Mouse (Mus musculus) heart, postnatal 10 days (tissue): ENCODE measurements around the gene Tesk2. TPM values are rescaled to one million over a fixed set of nuclear protein-coding genes. Genes with fewer than 3 reads are reported as not detected.

Source experiments
- DNase-seq, 2 experiments: peaks; one replicate each; pipeline ENCODE4 v3.0.0; 2021
- intact Hi-C: fragments of 180-260 bp; cut with DNase I; formaldehyde crosslinking; loops from one replicate; pipeline ENCODE4 v1.15.1; 2025
- total RNA-seq, 2 experiments: library from RNA; stranded (reverse); gene quantifications; 2 replicates each; pipeline ENCODE4 v1.2.3; 2021

Gene Tesk2
- total RNA-seq, 2 experiments from 2014 or later, result 1.7 to 2.1 TPM

DNA sequence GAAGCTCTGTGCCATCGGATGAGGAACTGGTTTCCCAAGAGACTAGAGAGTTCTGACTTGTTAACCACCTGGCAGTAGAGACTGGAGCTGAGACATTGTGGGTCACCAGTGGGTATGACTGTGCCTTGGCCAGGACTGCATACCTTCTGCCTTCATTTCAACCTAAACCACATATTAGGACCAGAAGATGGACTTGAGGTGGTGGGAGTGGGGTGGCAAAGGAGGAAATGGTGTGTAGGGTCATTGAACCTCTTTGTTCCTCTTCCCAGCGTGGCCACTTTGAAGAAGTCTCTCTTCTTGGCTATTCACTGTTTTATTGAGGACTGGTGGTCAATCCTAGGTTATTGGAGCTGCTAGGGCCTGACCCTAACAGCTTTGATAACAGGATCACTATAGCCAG lies 60.6 kb downstream of the Tesk2 start:
- DNase-seq, result no peak
- intact Hi-C loops, result no loop called here

DNA sequence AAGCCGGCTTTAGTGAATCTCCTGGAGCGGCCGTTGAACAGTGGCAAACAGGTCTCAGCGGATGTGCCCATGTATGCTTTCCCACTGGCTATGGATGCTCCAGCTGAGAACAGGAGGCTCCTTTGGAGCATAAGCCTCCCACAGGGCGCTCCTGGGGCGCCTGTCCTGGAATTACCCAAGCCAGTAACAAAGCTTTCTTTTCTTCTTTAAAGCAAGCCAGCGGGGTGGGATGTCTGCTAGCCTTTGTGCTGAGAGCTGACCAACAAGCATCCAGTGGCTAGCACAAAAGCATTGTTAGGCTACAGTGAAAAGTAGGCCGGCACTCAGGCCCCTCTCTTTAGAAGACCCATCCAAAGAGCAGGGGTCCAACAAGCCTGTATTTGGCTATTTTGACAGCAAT lies 61.4 kb downstream of the Tesk2 start:
- intact Hi-C loops, result no loop called here
- no peak for DNase-seq

DNA sequence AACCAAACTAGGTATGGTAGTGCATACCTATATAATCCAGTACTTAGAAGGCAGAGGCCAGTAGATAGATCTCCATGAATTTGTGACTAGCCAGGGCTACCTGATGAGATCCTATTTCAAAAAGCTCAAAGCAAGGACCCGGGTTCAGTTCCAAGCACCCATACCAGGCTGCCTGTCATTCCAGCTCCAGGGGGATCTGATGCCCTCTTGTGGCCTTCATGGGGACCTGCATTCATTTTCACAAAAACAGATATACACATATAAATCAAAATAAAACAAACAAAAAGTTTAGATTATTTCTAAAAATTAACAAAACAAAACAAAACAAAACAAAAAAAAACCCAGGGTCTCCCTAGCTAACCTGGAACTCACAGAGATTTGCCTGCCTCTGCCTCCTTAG lies 65.8 kb downstream of the Tesk2 start:
- intact Hi-C loops, result no loop called here
- DNase-seq, result no peak

DNA sequence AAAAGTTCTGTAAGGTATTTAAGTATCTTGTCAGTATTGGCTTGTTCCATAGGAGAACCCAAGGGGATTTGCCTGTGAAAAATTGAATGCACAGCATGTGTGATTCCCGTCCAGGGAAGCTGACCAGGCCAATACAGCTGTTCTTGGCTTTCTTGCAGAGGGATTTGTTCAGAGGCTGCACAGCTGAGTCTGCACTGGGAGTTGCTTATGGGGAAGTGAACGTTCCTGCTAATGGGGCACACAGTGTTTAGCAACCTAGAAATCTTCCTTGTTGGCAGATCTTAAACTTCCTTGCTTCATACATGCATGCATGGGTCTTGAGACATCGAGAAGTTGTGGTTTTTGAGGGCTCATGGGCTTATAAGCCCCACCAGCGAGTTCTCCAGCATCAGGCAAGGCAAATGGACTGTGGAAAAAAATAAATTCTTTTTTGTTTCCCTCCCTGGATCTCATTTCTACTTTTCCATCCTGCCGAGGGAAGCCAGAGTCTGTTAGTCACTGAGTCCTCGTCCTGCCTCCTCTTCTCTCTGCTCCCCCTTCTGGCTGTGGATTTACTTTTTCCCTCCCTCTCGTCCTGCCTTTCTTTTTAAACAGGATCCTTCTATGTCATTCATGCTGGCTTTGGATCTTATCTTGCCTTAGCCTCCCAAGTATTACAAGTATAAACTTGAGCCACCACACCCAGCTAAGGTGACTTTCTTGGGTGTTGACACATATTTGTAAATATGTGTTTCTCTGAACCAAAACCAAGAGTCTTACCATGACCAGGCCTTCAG lies 67.4 kb downstream of the Tesk2 start:
- intact Hi-C loops, result no loop called here
- DNase-seq, result peak; percentile 30 to 38

DNA sequence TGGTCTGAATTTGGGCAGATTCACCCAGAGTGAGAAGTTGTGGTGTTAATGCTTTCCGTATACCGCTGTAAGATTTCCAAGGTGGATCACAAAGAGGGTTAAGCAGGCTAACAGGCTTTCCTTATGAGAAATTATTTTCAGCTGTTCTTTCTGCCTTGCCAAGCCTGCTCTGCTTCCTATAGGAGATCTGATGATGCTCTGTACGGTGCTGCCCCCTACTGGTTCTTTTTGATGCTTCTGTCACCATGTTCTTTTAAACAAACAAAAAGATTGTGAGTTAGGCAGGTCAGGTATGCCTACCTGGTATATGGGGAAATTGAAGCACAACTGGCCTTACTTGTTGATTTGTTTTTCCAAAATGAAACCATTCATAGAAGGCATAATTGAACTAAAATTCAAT lies 68.2 kb downstream of the Tesk2 start:
- intact Hi-C loops, result loop anchor here (1.0 kb wide), 1 partner anchor 70 kb away; no protein-coding TSS in a partner anchor
- peak; percentile 85 to 91 for DNase-seq

DNA sequence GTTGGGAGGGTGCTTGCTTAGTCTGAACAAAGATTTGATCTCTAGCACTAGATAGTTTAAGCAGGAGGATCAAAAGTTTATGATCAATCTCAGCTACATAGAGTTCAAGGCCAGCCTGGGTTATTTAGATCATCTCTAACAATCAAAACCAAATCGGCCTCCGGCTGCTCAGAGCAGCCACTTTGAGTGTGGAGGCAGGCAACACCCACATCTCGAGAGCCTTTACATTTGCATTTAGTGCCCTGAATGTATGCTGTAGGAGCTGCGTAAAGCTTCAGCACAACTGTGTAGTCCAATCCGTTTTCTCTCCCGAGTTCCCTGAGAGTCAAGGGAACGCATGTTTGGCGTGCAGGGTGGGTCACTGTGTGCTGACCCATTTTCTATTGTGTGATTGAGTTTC lies 71.7 kb downstream of the Tesk2 start:
- intact Hi-C loops, result no loop called here

DNA sequence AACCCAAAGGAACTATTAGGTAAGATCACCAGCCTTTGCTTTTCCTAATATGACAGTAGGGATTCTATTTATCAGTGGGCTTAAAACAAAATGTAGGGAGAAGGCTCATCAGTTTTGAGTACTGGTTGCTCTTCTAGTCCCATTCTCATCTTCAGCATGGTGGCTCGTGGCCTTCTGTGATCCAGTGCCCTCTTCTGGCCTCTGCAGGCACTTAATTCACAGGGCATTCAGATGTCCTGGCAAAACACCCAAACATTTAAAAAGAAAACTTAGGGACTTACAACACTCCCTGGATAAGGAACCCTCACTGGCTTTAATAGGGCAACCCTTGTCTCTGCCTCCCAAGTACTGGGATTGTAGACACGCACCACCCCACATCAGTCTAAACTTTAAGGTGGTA lies 73.5 kb downstream of the Tesk2 start:
- intact Hi-C loops, result no loop called here
- no peak for DNase-seq

More for the DNA sequence above, 71.7 kb downstream of the Tesk2 start:
- no peak for DNase-seq

DNA sequence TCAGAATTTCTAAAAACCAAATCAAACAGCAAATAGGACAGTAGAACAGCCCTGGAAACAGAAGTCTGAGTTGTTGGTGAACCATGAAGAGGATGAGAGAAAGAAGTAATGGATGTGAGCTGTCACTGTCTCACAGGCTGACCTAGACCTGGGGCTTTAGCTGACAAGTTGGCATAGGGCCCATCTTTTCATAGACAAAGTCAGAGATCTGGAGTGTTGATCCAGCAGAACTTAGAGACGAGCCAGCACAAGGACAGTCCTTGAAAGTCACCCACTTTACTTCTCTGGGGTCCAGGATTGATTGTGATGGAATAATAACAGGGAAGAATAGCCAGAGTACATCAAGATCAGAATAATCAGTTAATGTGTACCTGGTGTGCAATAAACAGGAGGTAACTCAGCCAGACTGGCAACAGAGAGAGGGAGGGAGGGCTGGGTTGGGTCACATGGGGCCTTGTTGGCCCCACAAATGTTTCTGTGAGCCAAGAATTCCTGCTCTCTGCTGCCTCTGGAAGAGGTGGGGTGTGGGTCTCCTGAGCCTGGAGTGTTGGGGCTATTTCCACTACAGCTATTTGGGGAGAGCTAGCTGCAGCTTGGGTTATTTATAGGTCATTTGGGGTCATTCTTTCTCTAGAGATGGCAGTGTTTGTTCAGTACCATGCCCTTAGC lies 75.8 kb downstream of the Tesk2 start:
- peak; percentile 75 to 76 for DNase-seq
- intact Hi-C loops, result no loop called here

DNA sequence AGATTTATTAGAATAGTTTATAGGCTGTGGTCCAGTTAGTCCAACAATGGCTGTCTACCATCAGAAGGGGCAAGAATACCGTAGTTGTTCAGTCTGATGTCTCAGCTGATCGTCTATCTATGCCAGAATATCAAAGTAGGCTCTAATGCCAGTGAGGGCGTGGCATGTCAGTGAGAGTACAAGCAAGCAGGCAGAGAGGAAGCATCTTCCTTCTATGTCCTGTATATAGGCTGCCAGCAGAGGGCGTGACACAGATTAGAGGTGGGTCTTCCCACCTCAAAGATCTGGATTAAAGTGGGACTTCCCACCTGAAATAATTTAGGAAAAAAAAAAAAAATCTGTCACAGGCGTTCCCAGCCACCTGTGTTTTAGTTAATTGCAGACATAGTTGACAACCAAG lies 79.2 kb downstream of the Tesk2 start:
- intact Hi-C loops, result no loop called here
- DNase-seq, result no peak

DNA sequence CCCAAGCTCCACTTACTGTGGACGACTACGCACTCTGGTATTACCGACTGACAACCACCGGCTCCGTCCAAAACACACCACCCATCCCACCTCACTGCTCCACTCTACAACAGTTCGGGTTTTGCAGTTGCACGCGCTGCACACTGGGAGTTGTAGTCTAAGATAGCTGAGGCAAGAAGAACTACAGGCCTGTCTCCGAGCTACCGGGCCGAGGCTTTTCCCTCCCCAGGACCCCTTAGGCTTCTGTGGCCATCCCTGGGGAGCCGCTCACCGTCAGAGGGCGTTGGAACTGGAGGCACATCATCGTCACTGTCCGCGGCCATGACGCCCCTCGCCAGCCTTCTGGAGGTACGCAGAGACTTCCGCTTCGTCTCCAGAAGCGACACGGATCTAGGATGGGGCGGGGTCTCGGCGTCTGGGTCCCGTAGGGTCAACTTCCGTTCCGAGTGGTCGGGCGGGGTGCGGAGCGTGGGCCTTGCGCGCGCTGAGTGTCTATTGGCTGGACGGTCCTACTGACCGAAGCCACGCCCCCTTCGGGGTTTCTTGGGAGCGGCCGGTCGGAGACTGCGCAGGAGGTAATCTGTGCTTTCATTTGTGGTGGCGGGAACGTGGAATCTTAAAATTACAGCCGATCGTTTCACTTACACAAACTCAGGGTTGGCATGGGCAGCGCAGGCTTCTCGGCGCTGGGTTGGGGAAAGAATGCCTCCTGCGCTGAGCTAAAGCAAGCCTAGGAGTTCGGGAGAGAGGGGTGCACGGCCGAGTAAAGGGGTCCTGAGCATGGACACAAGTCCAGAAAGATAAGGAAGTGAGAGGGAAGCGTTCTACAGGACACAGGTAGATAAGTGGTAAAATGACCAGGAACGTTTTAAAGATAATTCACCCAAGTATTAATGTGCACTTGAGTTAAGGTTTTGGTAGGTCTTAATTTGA lies 86.7 kb downstream of the Tesk2 start, which contains the start of the genes Toe1 and Mutyh:
Gene Toe1, minus strand, starts transcription at position 444 of the 933 bp plus-strand sequence.
Gene Mutyh, plus strand, starts transcription at position 527 of the 933 bp plus-strand sequence.
- DNase-seq, result peak; percentile 95 to 96
- intact Hi-C loops, result no loop called here

DNA sequence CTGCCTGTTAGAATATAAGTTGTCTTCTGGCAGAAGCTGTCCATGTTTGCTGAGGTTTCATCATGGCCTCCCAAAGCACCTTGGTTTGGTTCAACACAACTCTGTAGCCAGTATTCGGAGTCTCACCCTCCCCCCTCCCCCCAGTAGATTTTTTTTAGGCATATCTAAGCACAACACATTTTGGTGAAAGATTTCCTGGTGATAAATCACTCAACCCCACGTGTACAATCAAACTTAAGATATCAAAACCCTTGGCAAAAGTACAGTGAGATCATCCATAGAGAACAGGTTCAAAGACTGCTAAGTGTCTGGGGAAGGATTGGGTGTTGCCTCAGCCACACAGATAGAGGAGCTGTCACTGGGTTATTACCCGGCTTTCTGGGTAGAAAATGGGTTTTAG lies 90.3 kb downstream of the Tesk2 start:
- DNase-seq, result no peak
- intact Hi-C loops, result no loop called here

DNA sequence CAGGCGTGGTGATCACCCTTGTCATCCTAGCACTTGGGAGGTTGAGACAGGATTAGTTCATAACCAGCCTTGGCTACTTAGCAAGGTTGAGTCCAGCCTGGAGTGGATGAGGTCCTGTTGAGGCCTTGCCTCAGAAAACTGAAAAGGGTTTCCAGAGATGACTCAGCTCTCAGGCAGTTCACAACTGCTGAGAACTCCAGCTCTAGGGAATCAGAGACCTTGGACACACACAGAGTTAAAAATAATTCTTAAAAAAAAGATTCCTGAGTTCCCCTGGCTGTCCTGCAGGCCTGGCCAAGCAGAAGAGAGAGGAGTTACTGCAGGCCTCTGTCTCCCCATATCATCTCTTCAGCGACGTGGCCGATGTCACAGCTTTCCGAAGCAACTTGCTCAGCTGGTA lies 94.5 kb downstream of the Tesk2 start:
- intact Hi-C loops, result no loop called here
- no peak for DNase-seq

DNA sequence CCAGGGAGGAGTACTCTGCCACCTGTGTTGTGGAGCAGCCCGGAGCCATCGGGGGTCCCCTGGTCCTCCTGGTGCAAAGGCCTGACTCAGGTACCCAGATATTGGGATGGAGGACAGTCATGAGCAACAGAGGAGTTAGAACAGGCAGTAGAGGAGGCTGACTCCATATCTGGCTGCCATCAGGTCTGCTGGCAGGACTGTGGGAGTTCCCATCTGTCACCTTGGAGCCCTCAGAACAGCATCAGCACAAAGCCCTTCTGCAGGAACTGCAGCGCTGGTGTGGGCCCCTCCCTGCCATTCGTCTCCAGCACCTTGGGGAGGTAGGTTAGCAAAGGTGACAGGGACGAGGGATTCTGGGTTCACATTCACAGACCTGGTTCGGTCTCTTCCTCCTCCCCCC lies 96.7 kb downstream of the Tesk2 start:
- DNase-seq, result no peak
- intact Hi-C loops, result no loop called here

DNA sequence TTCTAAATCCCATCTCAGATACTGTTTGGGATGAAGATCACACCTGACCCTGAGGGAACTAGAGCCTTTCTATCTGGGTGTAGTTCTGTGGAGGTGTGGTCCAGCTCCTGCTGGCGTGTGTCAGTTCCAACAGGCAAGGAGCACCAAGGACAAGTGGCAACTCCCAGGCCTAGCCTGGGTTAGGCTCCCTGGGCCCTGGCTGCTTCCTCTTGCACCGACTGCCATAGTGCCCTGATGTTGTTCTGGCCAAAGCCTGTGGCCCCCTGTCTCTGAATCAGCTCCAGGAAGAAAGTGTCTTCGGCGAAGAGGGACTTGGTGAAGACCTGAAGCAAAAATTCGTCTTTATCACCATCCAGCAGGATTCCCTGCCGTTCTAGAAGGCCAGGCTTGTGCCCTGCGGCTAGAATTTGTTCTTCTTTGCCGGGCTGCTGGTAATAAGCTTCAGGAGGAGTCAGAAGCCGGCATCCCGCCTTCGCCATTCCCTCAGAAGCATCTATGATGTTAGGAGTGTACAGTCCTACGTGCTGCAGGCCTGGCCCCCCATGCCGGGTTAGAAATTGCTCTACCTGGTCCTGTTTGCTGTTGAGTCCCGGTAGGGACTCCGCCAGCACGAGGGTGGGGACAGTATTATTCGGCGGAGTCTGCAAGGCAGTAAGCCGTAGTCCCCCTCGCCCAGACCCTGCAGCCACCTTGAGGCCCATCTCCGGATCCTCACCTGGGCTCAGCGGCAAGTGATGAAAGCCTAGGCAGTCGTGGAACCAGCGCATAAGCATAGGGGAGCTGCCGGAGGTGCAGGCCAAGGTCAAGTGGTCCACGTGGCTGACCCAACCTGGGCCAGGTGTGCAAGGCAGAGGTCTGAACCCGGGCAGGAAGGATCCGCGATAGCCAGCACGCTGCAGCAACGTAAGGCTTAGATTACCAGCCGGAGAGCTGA lies 99.5 kb downstream of the Tesk2 start:
- intact Hi-C loops, result no loop called here
- no peak for DNase-seq

DNA sequence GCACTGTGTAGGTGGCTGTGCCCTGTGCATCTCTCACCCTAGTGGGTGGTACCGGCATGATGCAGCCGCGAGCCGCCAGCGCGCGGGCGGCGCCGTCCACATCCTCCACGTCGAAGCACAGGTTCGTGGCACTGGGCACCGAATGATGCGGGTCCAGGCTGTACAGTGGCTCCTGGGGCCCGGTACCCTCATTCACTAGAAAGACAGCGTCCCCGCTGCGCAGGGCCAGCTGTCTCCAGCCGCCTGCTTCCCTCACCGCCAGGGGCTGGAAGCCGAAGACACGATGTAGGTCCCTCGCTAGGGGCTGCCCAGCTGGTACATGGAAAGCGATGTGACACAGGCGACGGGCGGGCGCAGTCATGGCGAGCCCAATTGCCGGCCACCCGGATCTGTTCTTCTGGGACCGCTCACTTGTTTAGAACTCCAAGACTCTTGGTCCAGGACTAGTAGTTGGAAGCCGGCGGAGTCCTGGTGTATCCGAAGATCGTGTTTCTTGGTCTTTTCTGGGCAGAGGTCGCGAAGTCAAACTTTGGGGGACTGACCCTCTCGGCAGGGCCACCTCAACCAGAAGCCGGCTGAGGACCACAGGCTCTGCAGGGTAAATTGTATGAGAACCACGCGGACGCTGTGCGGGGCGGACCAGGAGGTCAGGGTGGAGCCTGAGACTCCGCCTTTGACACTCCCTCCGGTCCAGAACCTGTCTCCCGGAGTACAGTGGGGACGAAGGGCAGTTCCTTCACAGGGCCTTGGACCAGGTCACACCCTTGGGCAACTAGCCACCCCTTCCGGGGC lies 100.3 kb downstream of the Tesk2 start:
- peak; percentile 86 to 87 for DNase-seq
- intact Hi-C loops, result no loop called here

DNA sequence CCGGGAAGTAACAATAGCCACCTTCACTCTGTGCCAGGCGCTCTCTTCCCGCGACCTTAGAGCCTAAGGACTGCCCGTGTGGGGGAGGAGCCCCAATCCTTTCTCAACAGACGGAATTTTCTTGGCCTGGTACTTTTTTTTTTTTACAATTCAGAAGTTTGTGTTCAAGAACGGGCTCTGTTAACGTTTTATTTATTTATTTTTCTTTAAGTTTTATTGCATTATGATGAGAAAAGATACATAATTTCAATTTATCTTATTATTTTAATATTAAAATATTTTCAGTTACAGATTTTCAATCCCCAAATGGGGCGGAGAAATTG lies 100.9 kb downstream of the Tesk2 start, which contains the start of gene Hpdl:
Gene Hpdl, minus strand, starts transcription at position 14 of the 323 bp plus-strand sequence.
- intact Hi-C loops, result no loop called here

DNA sequence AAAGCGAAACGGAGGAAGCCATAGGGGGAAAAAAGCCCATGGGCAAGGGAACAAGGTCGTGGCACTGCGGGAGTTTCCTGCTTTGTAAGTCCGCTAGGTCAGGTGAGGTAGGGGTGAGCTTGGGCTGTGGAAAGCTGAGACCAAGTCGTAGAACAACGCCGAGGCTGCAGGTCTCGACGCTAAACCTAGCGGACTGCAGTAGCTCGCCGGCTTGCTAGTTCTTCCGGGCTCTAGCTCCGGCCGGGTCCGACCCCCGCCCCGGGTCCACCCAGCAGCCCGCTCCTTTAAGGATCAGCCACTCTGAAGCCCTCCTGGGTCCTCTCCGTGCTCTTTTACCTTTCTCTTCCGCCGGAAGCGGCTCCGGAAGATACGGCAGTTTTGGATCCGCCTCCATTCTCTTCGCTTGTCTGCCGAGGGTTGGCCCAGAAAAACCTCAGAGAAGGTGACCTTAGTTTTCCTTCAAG lies 103.8 kb downstream of the Tesk2 start:
- intact Hi-C loops, result no loop called here
- DNase-seq, result peak; percentile 83 to 84

More for the DNA sequence above, 100.9 kb downstream of the Tesk2 start, which contains the start of gene Hpdl:
- no peak for DNase-seq

DNA sequence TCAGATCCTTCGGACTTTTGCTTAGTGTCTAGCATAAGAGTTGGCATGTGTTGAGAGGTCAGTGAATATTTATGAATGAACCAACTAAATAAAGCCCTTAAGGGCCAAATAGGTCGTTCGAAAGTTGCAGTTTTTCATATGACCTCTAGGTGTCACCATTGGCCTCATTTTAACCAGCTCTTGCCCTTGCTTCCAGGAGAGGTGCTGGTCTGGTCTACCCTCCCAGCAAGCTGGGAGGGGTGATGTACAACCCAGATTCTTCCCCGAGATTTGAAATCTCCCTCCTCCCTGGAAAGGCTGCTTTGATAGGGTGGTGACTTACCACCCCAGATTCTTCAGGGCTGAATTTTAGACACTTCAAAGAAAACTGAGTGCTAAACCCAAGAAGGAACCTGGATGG lies 107.1 kb downstream of the Tesk2 start:
- intact Hi-C loops, result loop anchor here (1.0 to 2.0 kb wide), 2 partner anchors 163 to 313 kb away; no protein-coding TSS in a partner anchor

More for the DNA sequence above, 107.1 kb downstream of the Tesk2 start:
- DNase-seq, result peak; percentile 50 to 66
